Mouse (Mus musculus): ENCODE results near the gene Gm21256.
"Not testable (repeated sequence)": the region's sequence is repeated elsewhere in the genome, so short reads cannot be mapped to it uniquely, and the experiment has no call there.

The Gm21256 gene

GRCm38 (mm10) chrY:47450660-47451059 is at the start of gene Gm21256:
Gene Gm21256, plus strand, starts transcription at chrY:47450960.
- DNase-seq (ENCODE audit: low read depth in 2 of 2, low spot score in 2 of 2): not testable (repeated sequence)

Measured in CD8-positive naive resting alpha-beta T cell, adult 2 months (primary cell).